Mouse (Mus musculus) midbrain, postnatal 0 days (tissue): ENCODE data around the gene Myh10. TPM values are rescaled to one million over a fixed set of nuclear protein-coding genes. Genes with fewer than 3 reads are reported as not detected.

ENCODE experiments used
- ATAC-seq: fragments of 200-750 bp; cut with Nextera tagmentation; 2 replicates; pipeline ENCODE4 v1.8.0; 2017; ENCODE audit warnings: moderate number of reproducible peaks, mild to moderate bottlenecking, moderate TSS enrichment, moderate library complexity; ENCODE audit not compliant: low FRiP score
- DNase-seq: peaks from one replicate; pipeline ENCODE4 v3.0.0-alpha.2; 2015; ENCODE audit warnings: low spot score
- H3K27ac ChIP-seq: fragments of 300-500 bp; sonication (generic); 2 replicates; pipeline ENCODE4 v1.5.1; 2014; ENCODE audit warnings: low read depth, mild to moderate bottlenecking, low read length, mixed read lengths
- H3K27me3 ChIP-seq: fragments of 300-500 bp; sonication (generic); 2 replicates; pipeline ENCODE4 v1.6.1; 2014; ENCODE audit warnings: low read length, control low read depth, mixed read lengths; ENCODE audit not compliant: insufficient read depth
- H3K36me3 ChIP-seq: fragments of 300-500 bp; sonication (generic); 2 replicates; pipeline ENCODE4 v1.6.1; 2014; ENCODE audit warnings: low read length, control low read depth, mixed read lengths; ENCODE audit not compliant: insufficient read depth
- H3K4me1 ChIP-seq: fragments of 300-500 bp; sonication (generic); 2 replicates; pipeline ENCODE4 v1.6.1; 2014; ENCODE audit warnings: mild to moderate bottlenecking, control low read depth, antibody characterized with exemption, low read length, mixed read lengths; ENCODE audit not compliant: insufficient read depth
- H3K4me2 ChIP-seq: fragments of 300-500 bp; sonication (generic); 2 replicates; pipeline ENCODE4 v1.6.1; 2014; ENCODE audit warnings: low read depth, mild to moderate bottlenecking, low read length, mixed read lengths; ENCODE audit not compliant: poor library complexity, severe bottlenecking
- H3K4me3 ChIP-seq: fragments of 300-500 bp; sonication (generic); 2 replicates; pipeline ENCODE4 v1.5.1; 2014; ENCODE audit warnings: low read depth, mild to moderate bottlenecking, low read length, moderate library complexity
- H3K9ac ChIP-seq: fragments of 300-500 bp; sonication (generic); replicated peaks from 2 replicates; pipeline ENCODE4 v1.6.1; 2014; ENCODE audit warnings: mild to moderate bottlenecking, low read length, moderate library complexity, mixed read lengths; ENCODE audit not compliant: poor library complexity, severe bottlenecking
- H3K9me3 ChIP-seq: fragments of 300-500 bp; sonication (generic); 2 replicates; pipeline ENCODE4 v1.6.1; 2016; ENCODE audit warnings: low read length, control low read depth
- CTCF ChIP-seq: IDR thresholded peaks from 2 replicates; pipeline ENCODE4 v1.5.1; 2016; ENCODE audit warnings: antibody characterized with exemption, mild to moderate bottlenecking
- WGBS: fragments of 180-500 bp; shearing (Covaris S2); extraction: QIAGEN DNeasy Blood & Tissue Kit; methylation state at CpG from one replicate; pipeline ENCODE4 v1.1.7; 2014; 5-methylcytosine and 5-hydroxymethylcytosine counted together
- polyA plus RNA-seq: library from polyadenylated mRNA; unstranded; fragments of >200 nt; fragmentation: Nextera tagmentation; extraction: Ambion mirVana; gene quantifications from 2 replicates; pipeline ENCODE4 v1.2.1, GENCODE M21; 2015
- total RNA-seq: library from RNA; depleted of rRNA; stranded (reverse); fragments of >200 nt; gene quantifications from 2 replicates; pipeline ENCODE4 v1.2.3, GENCODE M21; 2014

Gene Myh10
- total and polyA plus RNA-seq, 2 experiments from 2014 or later = 68.0 to 217 TPM

DNA sequence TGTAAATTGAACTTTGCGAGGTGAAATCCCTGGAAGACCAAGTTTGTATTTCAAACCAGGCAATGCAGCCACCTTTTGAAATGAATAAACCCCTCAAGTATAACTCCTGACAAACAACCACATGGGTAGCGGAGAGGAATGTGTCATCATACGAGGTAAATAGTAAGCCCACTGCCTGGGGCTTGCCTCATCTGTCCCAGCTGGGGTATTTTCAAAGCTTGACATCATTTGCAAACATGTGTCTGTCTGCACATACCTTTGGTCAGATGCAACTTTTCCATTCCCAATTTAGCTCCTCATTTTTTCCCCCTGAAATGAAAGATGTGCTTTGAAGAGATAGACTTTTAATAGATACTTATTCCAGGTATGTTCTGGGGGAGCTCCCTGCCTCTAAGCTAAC, 16.7 kb upstream of the Myh10 start:
- DNase-seq (no peak), ATAC-seq (no peak)
- Histone ChIP-seq H3K4me3 (no peak overlapping the region), H3K27me3 (no peaks in the 10 kb centered on the region), H3K27ac (no peak overlapping the region), H3K4me2 (no peak overlapping the region), H3K9ac (no peak overlapping the region), H3K4me1 (no peaks in the 10 kb centered on the region), H3K9me3 (no peaks in the 10 kb centered on the region), H3K36me3 (no peaks in the 10 kb centered on the region)
- WGBS = 81% methylated on average over 3 of the region's 3 CpGs
- no peak for TF ChIP-seq CTCF

DNA sequence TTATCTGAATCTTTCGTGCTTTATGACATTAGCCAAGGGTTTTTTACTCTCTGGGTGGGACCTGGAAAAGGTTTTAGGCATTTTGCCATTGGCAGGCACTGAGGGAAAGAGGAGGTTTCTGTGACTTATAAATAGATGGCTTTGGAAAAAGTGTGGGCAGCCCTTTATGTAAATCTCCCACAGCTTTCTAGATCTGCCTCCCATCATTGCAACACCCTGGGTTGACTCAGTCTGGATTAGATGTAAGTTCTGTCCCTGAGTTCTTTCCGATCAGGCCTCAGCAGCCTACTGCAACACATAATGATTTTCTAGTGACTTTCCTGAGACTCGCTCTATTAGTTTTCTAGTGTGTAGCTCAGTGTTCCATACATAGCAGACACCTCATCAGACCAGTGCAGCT, 16.1 kb upstream of the Myh10 start:
- H3K27me3 ChIP-seq = no peaks in the 10 kb centered on the region
- no peak overlapping the region for H3K9ac ChIP-seq
- no peak for TF ChIP-seq CTCF
- H3K9me3 ChIP-seq = no peaks in the 10 kb centered on the region
- 86% methylated on average over 3 of the region's 3 CpGs for WGBS
- no peak for ATAC-seq
- no peak overlapping the region for H3K4me3 ChIP-seq
- no peaks in the 10 kb centered on the region for H3K4me1 ChIP-seq
- DNase-seq = no peak
- no peak overlapping the region for H3K4me2 ChIP-seq
- no peak overlapping the region for H3K27ac ChIP-seq
- H3K36me3 ChIP-seq = no peaks in the 10 kb centered on the region

DNA sequence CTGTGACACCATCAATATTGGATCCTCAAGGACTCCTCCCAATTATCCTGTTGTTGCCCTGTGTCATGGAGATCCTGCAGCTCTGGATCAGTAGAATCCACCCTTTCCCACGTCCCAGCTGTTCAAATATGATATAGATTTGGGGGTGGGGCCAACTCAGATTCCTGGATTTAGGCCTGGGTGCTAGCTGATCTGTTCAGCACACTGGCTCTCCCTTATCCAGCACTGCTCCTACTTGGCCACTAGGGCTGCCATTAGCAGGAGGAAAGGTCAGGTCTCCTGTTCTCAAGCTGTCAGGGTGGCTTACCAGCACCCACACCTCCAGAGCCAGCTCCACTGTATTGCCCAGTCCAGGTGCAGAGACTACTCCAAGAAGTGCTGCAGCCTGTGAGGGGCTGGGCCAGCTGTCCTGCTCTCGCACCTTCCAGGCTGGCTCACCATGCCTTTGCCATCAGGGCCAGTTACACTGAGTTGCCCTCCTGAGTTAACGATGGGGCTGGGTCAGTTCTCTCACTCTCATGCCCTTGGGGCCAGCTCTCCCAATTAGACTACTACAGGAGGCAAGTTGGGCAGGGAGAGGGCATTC, 10.0 kb upstream of the Myh10 start:
- no peak overlapping the region for H3K4me2 ChIP-seq
- WGBS = 68% methylated on average over 3 of the region's 3 CpGs
- no peaks in the 10 kb centered on the region for H3K27me3 ChIP-seq
- H3K4me3 ChIP-seq = no peak overlapping the region
- H3K27ac ChIP-seq = no peak overlapping the region
- DNase-seq (no peak), ATAC-seq (no peak)
- H3K4me1 ChIP-seq = no peaks in the 10 kb centered on the region
- no peak overlapping the region for H3K9ac ChIP-seq
- no peaks in the 10 kb centered on the region for H3K36me3 ChIP-seq
- H3K9me3 ChIP-seq = no peaks in the 10 kb centered on the region
- TF ChIP-seq CTCF = 0 out of 2 replicates have a peak, but pooled peaks have one; percentile 30

DNA sequence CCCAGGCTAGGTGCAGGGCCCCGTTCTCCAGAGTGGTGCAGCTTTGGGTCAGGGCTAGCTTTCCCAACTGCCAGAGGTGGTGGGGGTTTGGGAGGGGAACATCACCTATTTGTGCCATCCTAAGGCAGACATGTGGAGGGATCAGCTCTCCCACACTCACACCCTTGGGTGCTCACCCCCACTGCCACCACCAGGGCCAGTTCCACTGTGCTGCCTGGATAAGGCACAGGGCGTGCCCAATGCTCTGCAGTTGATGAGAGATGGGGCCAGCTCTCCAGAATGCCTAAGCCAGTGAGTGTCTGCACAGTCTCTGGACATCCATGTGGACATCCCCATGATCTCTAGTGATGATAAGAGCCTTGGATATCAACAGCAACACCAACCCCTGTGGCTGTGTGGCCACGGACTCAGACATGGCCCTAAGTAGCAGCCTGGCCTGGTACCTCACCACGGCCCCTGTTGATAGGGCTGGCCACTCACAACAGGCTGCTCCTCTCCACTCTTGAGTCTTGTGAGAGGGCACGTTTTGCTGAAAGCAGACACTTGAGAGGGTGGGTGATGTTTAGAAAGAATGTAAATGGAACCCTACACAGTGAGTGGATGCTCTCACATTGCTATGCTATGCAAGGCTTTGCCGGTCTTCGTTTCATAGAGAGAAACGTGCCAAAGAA, 9.1 kb upstream of the Myh10 start:
- H3K36me3 ChIP-seq = no peaks in the 10 kb centered on the region
- no peaks in the 10 kb centered on the region for H3K4me1 ChIP-seq
- no peak for TF ChIP-seq CTCF
- H3K4me3 ChIP-seq = no peak overlapping the region
- H3K4me2 ChIP-seq = no peak overlapping the region
- H3K9ac ChIP-seq = no peak overlapping the region
- ATAC-seq = no peak
- DNase-seq = no peak
- H3K27ac ChIP-seq = no peak overlapping the region
- no peaks in the 10 kb centered on the region for H3K9me3 ChIP-seq
- WGBS = 87% methylated on average over 8 of the region's 8 CpGs
- H3K27me3 ChIP-seq = no peaks in the 10 kb centered on the region

DNA sequence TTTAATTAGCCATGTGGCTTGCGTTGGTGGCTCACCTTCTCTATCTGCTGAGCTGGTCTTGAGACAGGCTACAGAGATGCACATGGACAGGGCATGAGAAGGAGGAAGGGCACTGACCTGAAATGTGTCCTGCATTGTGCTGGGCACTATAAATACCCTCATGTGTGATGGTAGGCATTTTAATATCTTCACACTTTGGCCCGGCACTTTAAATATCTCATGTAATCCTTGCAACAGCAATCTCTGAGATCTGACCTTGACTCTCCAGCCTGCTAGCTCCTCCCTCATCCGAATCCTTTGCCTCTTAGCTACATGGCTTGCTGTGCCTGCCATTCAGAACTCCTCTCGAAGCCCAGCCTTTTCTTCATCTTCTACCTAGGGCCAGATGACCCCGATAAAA, 5.4 kb upstream of the Myh10 start:
- WGBS = 88% methylated on average over 5 of the region's 5 CpGs
- H3K9ac ChIP-seq = no peak overlapping the region
- H3K27me3 ChIP-seq = no peaks in the 10 kb centered on the region
- no peaks in the 10 kb centered on the region for H3K9me3 ChIP-seq
- H3K36me3 ChIP-seq = no peaks in the 10 kb centered on the region
- DNase-seq (no peak), ATAC-seq (no peak)
- TF ChIP-seq CTCF = no peak
- no peaks in the 10 kb centered on the region for H3K4me1 ChIP-seq
- no peak overlapping the region for H3K27ac ChIP-seq
- no peak overlapping the region for H3K4me3 ChIP-seq
- H3K4me2 ChIP-seq = no peak overlapping the region

DNA sequence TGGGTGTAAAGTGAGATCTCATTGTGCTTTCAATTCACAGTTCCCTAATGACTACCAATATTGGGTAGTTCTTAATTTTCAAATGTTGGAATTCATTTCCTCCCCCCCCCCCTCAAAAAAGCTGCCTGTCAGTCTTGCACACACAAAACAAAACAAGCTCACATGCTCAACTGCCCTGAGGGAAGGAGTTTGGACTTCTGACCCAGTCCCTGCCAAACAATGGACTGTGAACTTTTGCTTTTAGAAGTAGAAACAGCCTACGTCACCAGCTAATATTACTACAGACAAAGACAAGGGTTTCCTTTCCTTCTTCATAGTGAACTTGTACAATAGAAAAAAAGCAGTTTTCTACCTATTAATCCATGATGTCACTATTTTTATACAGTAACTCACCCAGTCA, 2.1 kb upstream of the Myh10 start:
- Histone ChIP-seq H3K27me3 (no peaks in the 10 kb centered on the region), H3K4me1 (peaks cover 2% of the 10 kb centered on the region; the same call in 1 of the 2 replicates), H3K4me3 (no peak overlapping the region), H3K9ac (no peak overlapping the region), H3K4me2 (no peak overlapping the region), H3K27ac (no peak overlapping the region), H3K36me3 (no peaks in the 10 kb centered on the region), H3K9me3 (no peaks in the 10 kb centered on the region)
- DNase-seq (no peak), ATAC-seq (no peak)
- no peak for TF ChIP-seq CTCF
- 83% methylated on average over 1 of the region's 1 CpGs for WGBS
